Mouse (Mus musculus): ENCODE results near the gene Igsf9.

Gene Igsf9

GRCm38 (mm10) chr1:172481540-172482280 is at the start of gene Igsf9:
Gene Igsf9 (plus strand): TSS chr1:172481788.
- peak; percentile 66 for DNase-seq (ENCODE audit: extremely low spot score, low read depth, low spot score)

- DNase-seq (ENCODE audit: extremely low spot score, low read depth, low spot score) = no peak
These were observed 49.6 kb upstream of the Igsf9 start for GRCm38 (mm10) chr1:172431836-172432586.

- DNase-seq (ENCODE audit: extremely low spot score, low read depth, low spot score) = no peak
These were observed 49.0 kb upstream of the Igsf9 start for GRCm38 (mm10) chr1:172432587-172432955.

GRCm38 (mm10) chr1:172433012-172433850 is 48.4 kb upstream of the Igsf9 start:
- DNase-seq (ENCODE audit: extremely low spot score, low read depth, low spot score) = no peak

- DNase-seq (ENCODE audit: extremely low spot score, low read depth, low spot score) = no peak
These were observed 47.8 kb upstream of the Igsf9 start for GRCm38 (mm10) chr1:172433851-172434165.

- no peak for DNase-seq (ENCODE audit: extremely low spot score, low read depth, low spot score)
These were observed 44.8 kb upstream of the Igsf9 start for GRCm38 (mm10) chr1:172436785-172437184.

GRCm38 (mm10) chr1:172438621-172439020 is 43.0 kb upstream of the Igsf9 start:
- no peak for DNase-seq (ENCODE audit: extremely low spot score, low read depth, low spot score)

- no peak for DNase-seq (ENCODE audit: extremely low spot score, low read depth, low spot score)
These were observed 41.1 kb upstream of the Igsf9 start for GRCm38 (mm10) chr1:172440521-172440920.

- no peak for DNase-seq (ENCODE audit: extremely low spot score, low read depth, low spot score)
These were observed 39.6 kb upstream of the Igsf9 start for GRCm38 (mm10) chr1:172441935-172442445.

- DNase-seq (ENCODE audit: extremely low spot score, low read depth, low spot score) = no peak
These were observed 31.4 kb upstream of the Igsf9 start for GRCm38 (mm10) chr1:172450226-172450625.

- no peak for DNase-seq (ENCODE audit: extremely low spot score, low read depth, low spot score)
These were observed 30.6 kb upstream of the Igsf9 start for GRCm38 (mm10) chr1:172450848-172451470.

GRCm38 (mm10) chr1:172452911-172453310 is 28.7 kb upstream of the Igsf9 start:
- no peak for DNase-seq (ENCODE audit: extremely low spot score, low read depth, low spot score)

GRCm38 (mm10) chr1:172453810-172454209 is 27.8 kb upstream of the Igsf9 start:
- no peak for DNase-seq (ENCODE audit: extremely low spot score, low read depth, low spot score)

GRCm38 (mm10) chr1:172455416-172455815 is 26.2 kb upstream of the Igsf9 start:
- no peak for DNase-seq (ENCODE audit: extremely low spot score, low read depth, low spot score)

GRCm38 (mm10) chr1:172456001-172456677 is 25.4 kb upstream of the Igsf9 start:
- no peak for DNase-seq (ENCODE audit: extremely low spot score, low read depth, low spot score)

GRCm38 (mm10) chr1:172457196-172457595 is 24.4 kb upstream of the Igsf9 start:
- DNase-seq (ENCODE audit: extremely low spot score, low read depth, low spot score) = no peak

- DNase-seq (ENCODE audit: extremely low spot score, low read depth, low spot score) = no peak
These were observed 23.5 kb upstream of the Igsf9 start for GRCm38 (mm10) chr1:172458041-172458440.

- DNase-seq (ENCODE audit: extremely low spot score, low read depth, low spot score) = no peak
These were observed 20.0 kb upstream of the Igsf9 start for GRCm38 (mm10) chr1:172461602-172462001.

GRCm38 (mm10) chr1:172462534-172462933 is 19.1 kb upstream of the Igsf9 start:
- DNase-seq (ENCODE audit: extremely low spot score, low read depth, low spot score) = no peak

Measured in hindlimb bud, embryonic 11.5 days (tissue).